Mouse (Mus musculus): ENCODE data around the gene Zcrb1.
"Not testable (repeated sequence)": the region's sequence is repeated elsewhere in the genome, so short reads cannot be mapped to it uniquely, and the experiment has no call there.

The Zcrb1 gene

DNA sequence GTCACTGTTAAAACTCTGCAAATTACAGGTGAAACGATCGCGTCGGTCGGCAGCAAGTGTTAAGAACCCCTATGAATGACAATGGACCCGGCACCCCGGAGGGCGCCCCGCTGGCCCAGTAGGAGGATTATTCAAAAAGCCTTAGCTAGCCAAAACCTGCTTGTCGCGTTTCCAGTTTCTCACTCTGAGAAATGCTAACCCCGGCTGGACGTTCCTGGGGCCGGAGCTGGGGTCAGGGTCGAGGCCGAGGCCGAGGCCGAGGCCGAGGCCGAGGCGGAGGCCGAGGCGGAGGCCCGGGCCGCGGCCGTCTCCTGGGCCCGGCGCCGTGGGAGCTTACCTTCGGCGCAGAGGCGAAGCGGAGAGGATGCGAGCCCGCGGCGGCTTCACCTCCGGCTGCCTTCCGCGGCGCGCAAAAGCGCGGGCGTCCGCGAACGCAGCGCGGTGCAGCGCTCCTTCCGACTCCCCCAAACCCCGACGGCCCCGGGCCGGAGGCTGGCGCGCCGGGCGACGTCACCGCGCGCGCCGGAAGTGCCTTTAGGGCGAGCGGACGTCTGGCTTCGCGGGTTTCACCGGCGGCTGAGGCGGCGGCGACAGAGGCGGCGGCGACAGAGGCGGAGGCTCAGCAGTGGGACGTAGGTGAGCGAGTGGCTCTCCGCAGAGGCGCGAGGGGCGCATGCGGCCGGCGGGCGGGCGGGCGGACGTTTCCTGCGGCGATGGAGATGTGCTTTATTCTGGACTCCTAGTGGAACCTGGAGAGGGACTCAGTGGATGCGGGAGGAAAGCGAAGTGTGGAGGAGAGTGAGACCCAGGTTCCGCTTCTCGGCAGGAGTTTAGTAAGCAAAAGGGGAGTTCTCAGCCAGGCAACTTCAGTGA lies at the start of gene Zcrb1, which contains the start of gene Pphln1:
Gene Zcrb1 (minus strand): TSS at position 509 of the 873 bp plus-strand sequence.
Gene Pphln1 (plus strand): TSS at position 525 of the 873 bp plus-strand sequence.
- peak; percentile 78 to 88 for DNase-seq (ENCODE audit: low spot score in 2 of 2)

DNA sequence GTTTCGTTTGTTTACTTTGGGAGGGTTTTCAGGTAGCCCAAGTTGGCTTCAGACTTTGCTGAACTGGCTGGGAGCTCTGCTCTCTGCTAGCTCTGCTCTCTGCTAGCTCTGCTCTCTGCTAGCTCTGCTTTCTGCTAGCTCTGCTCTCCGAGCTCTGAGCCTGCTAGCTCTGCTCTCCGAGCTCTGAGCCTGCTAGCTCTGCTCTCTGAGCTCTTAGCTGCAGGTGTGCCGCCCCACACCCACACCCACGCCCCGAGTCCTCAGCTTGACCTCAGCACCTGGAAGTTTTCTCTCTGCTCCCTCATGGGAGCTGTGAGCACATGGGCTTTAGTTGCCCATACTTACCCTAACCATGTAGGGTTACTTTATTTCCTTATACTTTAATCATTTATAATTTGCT lies 45.5 kb upstream of the Zcrb1 start:
- DNase-seq (ENCODE audit: low spot score in 2 of 2) = no peak

GRCm38 (mm10) chr15:93442271-93442670 lies 44.1 kb upstream of the Zcrb1 start:
- DNase-seq (ENCODE audit: low spot score in 2 of 2) = no peak

- peak; percentile 14 to 66 for DNase-seq (ENCODE audit: low spot score in 2 of 2)
These were observed 40.5 kb upstream of the Zcrb1 start for GRCm38 (mm10) chr15:93438663-93439062.

DNA sequence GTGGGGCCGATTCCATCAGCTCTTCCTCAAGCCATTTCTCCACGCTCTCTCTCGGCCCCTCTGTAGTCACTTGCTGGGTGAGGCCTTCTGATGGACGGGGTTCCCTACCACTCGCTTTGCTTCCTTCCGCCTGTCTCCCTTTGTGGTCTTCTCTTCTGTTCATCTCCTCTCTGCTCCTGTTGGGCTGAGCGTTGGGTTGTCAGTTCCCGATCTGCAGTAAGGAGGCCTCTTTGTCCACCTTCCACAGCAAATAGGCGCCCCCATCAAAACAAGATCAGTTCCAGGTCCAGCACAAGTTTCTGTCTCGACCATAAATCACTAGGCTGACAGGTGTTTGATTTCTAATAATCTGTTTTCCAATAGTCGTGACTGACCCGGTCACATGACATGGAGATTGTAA lies 37.9 kb upstream of the Zcrb1 start:
- DNase-seq (ENCODE audit: low spot score in 2 of 2) = no peak

DNA sequence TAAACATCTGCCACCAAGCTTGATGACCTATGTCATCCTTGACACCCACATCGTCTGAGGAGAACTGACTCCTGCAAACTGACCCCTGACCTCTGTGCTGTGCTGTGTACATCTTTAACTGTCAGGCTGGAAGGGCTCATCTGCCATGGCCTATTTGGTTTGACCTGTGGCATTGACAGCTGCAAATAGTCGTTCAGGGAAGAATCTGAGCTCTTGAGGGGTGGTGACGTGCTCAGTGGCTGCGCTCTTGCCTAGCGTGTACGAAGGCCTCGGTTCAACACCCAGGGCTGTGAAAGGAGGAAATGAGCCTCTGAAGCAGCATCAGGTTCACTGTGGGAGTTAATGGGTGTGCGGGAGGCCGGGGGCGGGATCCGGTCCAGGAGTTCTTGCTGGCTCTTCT lies 35.7 kb upstream of the Zcrb1 start:
- peak in 1 of 2 experiments; percentile 15 for DNase-seq (ENCODE audit: low spot score in 2 of 2)

DNA sequence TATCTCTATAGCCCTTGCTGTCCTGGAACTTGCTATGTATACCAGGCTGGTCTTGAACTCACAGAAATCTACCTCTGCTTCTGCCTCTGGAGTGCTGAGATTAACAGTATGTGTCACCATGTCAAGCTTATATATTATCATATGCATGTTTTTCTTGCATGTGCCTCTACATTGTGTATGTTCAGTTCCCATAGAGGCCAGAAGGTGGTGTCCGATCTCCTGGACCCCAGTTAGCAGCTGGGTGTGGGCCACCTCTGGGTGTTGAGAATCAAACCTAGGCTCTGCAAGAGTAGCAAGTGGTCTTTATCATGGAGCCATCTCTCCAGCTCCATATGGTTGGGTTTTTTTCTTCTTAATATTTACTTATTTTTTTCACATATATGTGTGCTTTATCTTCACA lies 24.4 kb upstream of the Zcrb1 start:
- DNase-seq (ENCODE audit: low spot score in 2 of 2) = no peak

DNA sequence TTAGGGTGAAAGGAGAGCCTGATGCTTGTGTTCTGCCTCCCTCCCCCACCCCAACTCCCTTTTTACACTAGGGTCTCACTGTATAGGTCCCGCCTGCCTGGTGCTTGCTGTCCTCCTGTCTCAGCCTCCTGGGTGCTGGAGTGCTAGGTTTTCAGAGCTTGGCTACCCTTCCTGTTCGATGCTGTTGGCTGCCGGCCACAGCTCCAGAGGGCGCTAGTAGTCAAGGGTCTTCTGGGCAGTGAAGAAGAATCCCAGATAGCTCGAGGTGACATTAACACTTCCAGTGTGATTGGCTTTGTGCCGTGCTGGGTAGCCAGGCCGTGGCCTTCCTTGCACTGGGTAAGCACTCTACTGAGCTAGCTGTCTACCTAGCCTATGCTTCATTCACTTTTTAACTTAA lies 22.5 kb upstream of the Zcrb1 start:
- no peak for DNase-seq (ENCODE audit: low spot score in 2 of 2)

- DNase-seq (ENCODE audit: low spot score in 2 of 2) = no peak
These were observed 18.2 kb upstream of the Zcrb1 start for GRCm38 (mm10) chr15:93416300-93416699.

DNA sequence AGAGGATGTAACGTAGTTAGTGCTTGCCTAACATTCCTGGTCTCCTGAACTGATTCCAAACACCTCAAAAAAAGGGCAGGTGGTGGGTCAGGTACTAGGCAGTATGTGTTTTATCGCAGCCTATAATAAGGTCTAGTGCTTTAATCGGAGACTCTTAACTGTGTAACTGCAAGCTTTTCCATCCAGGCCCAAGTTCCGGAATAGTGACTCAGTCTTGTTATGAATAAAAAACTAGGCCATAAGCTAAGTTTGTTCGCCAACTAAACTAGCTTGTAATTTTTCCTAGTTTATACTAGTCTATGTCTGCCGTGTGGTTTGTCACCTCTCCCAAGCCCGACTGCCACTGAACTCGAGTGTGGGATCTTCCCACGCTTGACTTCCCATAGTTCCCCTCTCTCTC lies 16.3 kb upstream of the Zcrb1 start:
- no peak for DNase-seq (ENCODE audit: low spot score in 2 of 2)

DNA sequence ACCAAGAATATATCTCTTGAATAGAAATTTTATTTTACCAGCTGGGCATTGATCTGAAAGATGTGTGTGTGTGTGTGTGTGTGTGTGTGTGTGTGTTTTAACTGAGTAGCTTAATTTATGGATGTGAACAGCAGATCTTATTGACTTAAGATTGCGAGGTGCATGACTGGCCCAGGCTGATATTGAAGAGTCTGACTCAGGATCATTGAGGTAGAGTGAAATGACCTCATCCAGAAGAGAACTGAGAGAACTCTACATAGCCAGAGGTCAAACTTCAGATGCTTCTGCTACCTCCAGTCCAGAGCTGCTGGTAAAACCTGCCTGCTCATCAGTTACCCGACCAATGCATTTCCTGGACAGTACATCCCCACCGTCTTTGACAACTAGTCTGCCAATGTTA lies 14.3 kb upstream of the Zcrb1 start:
- DNase-seq (ENCODE audit: low spot score in 2 of 2) = no peak

GRCm38 (mm10) chr15:93406492-93406891 lies 8.4 kb upstream of the Zcrb1 start:
- no peak for DNase-seq (ENCODE audit: low spot score in 2 of 2)

DNA sequence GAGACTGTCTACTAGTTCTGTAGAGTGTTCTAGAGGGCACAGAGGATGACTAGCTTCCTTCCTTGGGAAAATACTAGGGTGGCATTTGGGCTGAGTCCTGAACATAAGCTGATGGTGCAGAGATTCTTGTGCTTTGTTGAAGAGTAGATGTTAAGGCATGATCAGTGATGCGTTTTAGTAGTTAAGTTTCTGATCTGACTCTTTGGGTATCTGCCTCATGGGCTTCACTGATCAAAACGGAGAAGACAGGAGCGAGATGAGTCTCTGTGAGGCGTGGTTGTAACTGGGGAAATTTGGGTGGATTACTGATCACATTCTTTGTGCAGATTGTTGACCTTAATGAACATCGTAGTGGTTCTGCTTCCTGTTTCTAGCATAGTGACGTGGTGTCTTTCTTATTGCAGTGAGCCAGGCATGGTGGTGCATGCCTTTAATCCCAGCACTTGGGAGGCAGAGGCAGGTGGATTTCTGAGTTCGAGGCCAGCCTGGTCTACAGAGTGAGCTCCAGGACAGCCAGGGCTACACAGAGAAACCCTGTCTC lies 7.4 kb upstream of the Zcrb1 start:
- DNase-seq (ENCODE audit: low spot score in 2 of 2) = no peak

- no peak for DNase-seq (ENCODE audit: low spot score in 2 of 2)
These were observed 6.7 kb upstream of the Zcrb1 start for GRCm38 (mm10) chr15:93404849-93405248.

GRCm38 (mm10) chr15:93402730-93403129 lies 4.6 kb upstream of the Zcrb1 start:
- DNase-seq (ENCODE audit: low spot score in 2 of 2) = no peak

GRCm38 (mm10) chr15:93401446-93401845 lies 3.3 kb upstream of the Zcrb1 start:
- DNase-seq (ENCODE audit: low spot score in 2 of 2) = no peak

DNA sequence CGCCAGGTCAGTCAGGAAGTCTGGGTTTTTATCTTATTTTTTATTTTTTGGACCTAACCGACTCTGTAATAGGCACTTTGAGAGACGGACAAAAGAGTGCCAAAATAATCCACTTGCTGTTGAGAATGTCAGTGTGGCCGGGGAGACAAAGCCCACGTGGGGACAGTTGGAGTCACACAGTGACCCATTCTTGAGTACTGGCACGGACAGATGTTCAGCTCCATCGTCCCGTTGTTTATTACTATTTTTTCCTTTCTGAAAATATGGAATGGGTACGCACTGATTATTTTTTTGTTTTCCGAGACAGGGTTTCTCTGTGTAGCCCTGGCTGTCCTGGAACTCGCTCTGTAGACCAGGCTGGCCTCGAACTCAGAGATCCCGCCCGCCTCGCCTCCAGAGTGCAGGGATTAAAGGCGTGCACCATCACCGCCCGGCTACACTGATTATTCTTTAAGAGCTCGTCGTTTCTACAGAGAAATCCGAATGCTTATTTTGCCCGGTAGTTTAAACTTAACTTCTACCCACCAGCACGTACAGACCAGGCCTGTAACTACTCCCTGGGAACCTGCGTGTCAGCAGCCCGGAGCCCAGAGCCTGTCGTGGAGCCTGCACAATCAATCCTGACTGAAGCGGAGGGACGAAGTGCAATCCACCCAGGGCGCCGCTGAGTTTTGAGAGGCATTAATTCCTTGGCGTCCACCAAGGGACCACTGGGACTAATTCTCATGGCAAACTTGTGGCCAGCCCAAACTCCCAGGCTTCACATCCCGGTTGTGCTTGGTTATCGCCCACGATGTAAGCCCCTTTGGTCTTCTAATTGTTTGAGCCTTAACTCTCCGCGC lies 786 bp upstream of the Zcrb1 start:
- peak in 1 of 2 experiments; percentile 47 for DNase-seq (ENCODE audit: low spot score in 2 of 2)

DNA sequence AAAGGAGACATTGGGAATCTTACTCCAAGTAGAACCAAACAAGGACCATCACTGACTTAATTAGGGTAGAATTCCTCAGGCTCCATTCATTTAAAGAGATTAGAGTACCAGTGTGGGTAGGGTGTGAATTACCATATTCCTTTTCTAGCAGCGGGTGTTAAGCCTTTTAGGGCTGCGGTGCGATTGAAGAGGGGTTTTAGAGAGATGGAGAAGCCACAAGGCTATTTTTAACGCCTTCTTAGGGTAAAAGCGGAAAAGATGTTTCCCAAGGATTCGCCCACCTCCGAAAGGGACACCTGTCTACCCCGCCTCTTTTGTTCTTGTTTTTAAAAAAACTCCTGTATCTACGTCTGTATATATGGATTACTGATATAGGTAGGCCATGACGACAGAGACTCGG lies 865 bp downstream of the Zcrb1 start:
- DNase-seq (ENCODE audit: low spot score in 2 of 2) = no peak

DNA sequence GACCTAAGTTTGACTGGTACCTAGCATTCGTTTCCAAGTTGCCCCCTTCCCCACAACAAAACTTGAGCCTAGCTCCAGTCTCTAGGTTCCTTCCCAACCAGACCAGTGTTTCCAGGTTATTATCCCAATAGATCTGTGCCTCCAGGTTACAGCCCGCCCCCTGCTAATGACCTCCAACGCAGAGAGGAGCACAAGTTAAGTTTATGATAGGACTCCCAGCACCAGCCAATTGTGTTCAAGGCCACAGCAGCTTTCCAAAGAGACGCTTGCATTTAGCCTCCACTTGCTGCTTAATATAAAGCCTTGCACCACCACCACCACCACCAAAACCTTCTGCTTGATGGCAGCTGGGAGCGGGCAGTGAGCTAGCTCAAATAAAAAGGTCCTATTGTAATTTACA lies 16.8 kb downstream of the Zcrb1 start:
- no peak for DNase-seq (ENCODE audit: low spot score in 2 of 2)

DNA sequence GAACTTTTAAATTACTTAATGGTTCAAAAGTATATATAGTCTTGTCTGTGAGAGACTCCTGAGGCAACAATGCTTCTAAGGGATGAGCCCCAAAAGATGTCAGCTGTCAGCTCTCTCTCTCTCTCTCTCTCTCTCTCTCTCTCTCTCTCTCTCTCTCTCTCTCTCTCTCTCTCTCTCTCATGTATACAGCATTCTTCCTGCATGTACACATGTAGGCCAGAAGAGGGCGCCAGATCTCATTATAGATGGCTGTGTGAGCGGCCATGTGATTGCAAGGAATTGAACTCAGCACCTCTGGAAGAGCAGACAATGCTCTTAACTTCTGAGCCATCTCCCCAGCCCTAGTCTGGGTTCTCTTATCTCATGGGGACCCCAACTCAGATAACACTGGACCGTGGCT lies 19.0 kb downstream of the Zcrb1 start:
- peak in 1 of 2 experiments; percentile 54 for DNase-seq (ENCODE audit: low spot score in 2 of 2)

- no peak for DNase-seq (ENCODE audit: low spot score in 2 of 2)
These were observed 22.4 kb downstream of the Zcrb1 start for GRCm38 (mm10) chr15:93375696-93376095.

DNA sequence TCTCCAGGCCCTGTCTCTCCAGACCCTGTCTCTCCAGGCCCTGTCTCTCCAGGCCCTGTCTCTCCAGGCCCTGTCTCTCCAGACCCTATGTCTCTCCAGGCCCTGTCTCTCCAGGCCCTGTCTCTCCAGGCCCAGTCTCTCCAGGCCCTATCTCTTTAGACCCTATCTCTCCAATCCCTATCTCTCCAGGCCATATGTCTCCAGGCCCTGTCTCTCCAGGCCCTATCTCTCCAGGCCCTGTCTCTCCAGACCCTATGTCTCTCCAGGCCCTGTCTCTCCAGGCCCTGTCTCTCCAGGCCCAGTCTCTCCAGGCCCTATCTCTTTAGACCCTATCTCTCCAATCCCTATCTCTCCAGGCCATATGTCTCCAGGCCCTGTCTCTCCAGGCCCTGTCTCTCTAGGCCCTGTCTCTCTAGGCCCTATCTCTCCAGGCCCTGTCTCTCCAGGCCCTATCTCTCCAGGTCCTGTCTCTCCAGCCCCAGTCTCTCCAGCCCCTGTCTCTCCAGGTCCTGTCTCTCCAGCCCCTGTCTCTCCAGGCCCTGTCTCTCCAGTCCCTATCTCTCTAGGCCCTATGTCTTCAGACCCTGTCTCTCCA lies 25.5 kb downstream of the Zcrb1 start:
- DNase-seq (ENCODE audit: low spot score in 2 of 2) = not testable (repeated sequence)

All from spleen, postnatal 10 days (tissue).